Mouse (Mus musculus) frontal cortex, postnatal 10 days (tissue): ENCODE measurements around the gene Apopt1.

Source experiments
- DNase-seq, 2 experiments: peaks; one replicate each; pipeline ENCODE4 v3.0.0; 2022; ENCODE audit warnings: low spot score in 2 of 2, mixed read lengths in 1 of 2

Gene Apopt1

DNA sequence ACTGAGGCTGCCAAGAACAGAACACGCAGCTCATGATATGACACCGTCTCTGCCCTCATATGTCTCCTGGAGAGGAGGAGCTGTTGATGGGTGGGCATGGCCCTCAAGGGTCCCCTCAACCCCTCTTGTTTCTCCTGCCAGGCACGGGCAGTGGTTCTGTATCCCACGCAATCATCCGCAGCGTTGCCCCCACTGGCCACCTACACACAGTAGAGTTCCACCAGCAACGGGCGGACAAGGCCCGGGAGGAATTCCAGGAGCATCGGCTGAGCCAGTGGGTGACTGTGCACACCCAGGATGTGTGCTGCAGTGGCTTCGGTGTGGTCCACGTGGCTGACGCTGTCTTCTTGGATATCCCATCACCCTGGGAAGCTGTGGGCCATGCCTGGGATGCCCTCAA lies 32.4 kb upstream of the Apopt1 start:
- DNase-seq = no peak

DNA sequence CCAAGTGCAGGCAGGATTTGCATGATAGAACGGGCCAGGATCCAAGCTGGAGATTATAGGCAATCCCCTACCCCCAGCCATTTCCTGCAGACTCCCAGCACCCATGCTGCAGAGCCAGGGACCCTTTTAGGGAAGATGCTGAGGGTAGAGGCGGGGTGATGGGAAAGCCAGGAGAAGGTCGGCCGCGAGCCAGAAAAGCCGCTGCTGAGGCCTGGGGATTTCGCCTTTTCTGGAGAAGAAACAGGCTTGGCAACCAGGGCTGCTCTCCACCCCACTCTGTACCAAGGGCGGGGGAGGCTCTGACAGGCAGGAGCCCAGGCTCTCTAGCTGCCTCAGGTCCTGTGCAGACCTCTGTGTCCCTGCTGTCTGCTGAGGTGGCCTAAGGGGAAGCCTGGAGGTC lies 31.8 kb upstream of the Apopt1 start:
- no peak for DNase-seq

GRCm38 (mm10) chr12:111682003-111682402 lies 31.1 kb upstream of the Apopt1 start:
- peak in 1 of 2 experiments; percentile 27 for DNase-seq

- no peak for DNase-seq
These were observed 30.3 kb upstream of the Apopt1 start for GRCm38 (mm10) chr12:111682806-111683205.

- no peak for DNase-seq
These were observed 26.7 kb upstream of the Apopt1 start for GRCm38 (mm10) chr12:111686390-111686789.

GRCm38 (mm10) chr12:111687350-111688068 lies 25.6 kb upstream of the Apopt1 start:
- peak in 1 of 2 experiments; percentile 63 for DNase-seq

GRCm38 (mm10) chr12:111688069-111688428 lies 25.0 kb upstream of the Apopt1 start:
- DNase-seq = no peak

DNA sequence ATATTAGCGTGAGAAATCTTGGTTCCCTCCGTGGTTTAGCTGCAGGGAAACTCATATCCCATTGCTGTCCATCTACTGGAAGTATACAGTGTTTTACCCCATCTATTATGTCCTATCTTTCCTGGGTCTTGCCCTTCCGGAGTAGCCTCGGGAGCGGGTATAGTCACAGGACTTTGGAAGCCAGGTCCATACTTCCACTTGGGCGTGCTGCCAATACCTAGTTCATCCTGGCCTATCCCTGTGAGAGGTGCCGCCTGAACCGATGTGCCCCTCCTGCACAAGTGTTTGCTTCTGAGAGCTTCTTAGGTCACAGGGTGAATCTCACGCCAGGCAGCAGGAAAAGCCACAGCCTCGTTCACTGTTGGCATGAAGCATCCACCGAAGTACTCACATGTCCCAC lies 23.6 kb upstream of the Apopt1 start:
- no peak for DNase-seq

DNA sequence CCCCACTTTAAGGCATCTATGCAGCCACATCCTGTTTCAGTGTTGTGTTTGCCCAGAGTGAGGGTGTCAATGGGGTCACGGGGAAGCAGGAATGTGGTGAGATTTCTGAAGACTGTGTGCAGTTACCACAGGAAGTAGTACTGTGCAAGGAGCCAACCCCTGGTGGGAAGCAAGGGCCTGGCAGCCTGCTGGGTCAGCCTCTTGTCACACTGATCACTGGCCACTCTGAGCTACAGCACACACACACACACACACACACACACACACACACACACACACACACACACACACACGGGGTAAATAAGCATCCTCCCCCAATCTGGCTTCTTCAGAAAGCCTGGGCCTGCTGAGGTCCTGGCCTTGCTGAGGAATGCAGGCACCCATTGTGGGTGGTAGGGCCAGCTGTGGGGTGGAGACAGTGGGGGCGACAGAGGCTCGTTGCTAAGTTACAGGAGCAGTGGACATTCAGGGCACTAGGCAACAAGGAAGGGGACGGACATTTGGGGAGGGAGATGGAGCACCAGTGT lies 21.7 kb upstream of the Apopt1 start:
- peak in 1 of 2 experiments; percentile 79 for DNase-seq

DNA sequence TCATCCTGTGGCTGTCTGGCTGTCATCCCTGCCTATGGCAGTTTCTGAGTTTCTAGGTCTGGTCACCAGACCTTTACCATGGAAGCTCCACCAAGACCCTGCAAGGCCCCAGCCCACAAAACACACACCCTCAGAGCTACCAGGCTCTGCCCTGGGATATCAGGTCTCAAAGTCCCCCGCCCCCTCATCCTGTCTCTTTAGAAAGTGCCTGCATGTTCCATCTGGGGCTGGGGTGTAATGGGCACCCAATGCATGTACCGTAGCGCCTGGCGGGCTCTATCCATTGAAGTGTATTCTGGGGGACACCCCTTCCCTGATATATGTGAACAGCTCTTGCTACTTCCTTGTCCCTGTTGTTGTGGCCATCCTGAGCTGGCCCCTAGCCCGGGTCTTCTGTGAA lies 20.2 kb upstream of the Apopt1 start:
- no peak for DNase-seq

GRCm38 (mm10) chr12:111693341-111694270 lies 19.5 kb upstream of the Apopt1 start:
- DNase-seq = peak; percentile 80 to 88

DNA sequence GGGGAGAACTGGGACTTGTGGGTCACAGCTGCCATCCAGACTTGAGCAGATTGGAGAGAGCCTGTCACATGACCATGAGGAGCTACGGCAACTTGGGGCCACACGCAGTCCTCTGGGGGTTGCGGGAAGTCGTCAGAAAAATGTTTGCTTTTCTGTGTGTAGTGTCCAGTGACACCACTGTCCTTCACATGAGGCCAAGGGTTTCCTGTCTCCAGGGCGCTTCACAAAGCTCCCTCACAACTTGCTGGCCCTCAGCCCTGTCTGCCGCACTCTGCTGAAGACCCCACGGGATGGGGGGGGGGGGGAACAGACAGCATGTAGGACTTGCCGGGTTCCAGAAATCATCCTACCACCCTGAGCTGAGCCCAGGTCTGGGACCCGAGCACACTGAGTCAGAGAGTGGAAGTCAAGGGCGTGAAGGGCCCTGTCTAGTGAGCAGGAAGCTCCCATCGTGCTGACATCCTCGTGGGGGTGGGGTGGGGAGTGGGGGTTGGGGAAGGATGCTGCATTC lies 18.7 kb upstream of the Apopt1 start:
- DNase-seq = no peak

DNA sequence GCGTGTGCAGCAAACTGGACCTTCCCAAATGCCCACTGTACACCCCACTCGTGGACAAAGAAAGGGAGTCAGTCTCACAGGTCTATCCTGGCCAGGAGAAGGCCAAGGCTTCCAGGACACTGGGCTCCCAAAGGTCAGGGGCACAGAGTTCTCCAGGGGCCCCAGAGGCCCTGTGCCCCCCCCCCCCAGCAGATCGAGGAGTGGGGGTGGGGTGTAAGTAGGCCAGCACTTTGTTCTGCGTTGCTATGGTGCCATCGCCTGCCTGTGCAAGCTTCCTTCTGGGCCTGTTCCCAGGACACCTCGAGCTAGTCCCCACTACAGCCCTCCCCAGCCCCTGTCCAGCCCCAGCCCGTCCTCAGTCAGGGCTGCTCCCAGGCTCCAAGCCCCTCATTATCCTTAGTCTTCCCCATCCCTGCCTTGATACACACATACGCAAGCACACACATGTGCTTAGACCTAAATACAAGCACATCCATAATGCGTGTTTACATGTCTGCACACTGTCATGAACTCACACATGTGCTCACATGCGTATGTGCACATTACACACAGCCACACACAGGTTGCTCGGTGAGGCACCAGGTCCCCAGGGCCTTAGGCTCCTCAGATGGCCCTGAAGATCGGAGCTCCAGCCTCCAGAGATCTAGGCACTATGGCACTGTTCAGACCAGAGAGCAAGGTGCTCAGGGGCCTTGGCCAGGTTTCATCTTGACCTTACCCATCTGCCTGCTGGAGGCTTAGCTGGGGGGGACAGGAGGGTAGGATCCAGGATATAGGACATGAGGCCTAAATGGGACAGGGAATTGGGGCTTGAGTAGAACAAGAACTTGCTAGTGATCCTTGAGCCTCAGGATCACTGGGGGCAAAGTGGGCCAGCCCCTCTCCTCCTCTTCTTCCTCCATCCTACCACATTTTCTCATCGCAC lies 17.9 kb upstream of the Apopt1 start:
- DNase-seq = no peak

DNA sequence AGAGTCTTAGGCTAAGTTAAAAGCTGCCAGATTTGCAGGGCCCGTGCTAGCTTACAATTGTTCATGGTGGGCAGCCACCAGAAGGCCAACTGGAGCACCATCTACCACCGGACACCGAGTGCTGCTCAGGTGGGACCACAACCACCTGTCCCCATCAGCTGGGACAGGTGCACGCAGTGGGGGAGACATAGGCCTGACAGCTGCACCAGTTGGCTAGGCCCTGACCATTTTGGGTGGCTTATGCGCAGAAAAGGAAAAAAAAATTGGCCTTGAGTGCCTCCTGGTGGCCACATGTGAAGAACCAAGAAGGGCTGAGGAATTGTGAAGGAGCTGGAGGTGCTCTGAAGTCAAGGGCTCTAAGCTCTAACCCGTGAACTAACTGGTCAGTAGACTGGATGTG lies 16.8 kb upstream of the Apopt1 start:
- peak in 1 of 2 experiments; percentile 76 for DNase-seq

- no peak for DNase-seq
These were observed 15.4 kb upstream of the Apopt1 start for GRCm38 (mm10) chr12:111697708-111698107.

GRCm38 (mm10) chr12:111698346-111698913 lies 14.6 kb upstream of the Apopt1 start:
- DNase-seq = no peak

DNA sequence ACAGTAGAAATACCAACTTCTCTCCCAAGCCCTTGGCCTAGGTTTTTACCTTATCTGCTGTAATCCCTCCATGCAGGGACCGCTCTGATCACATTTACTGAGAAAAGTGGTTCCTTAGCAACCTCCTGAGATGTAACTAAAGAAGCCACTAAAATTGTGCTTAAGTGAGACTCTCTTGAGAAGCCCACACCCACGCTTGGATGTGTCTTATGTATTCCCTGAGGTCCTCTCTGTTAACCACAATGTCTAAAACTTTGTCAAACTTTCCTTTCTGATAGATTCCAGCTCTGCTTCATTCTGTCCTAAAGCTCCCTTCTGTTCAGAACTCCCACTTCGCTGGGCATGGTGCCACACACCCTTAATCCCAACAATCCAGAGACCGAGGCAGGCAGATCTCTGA lies 13.5 kb upstream of the Apopt1 start:
- DNase-seq = no peak

GRCm38 (mm10) chr12:111700920-111701458 lies 12.1 kb upstream of the Apopt1 start:
- peak in 1 of 2 experiments; percentile 17 for DNase-seq

DNA sequence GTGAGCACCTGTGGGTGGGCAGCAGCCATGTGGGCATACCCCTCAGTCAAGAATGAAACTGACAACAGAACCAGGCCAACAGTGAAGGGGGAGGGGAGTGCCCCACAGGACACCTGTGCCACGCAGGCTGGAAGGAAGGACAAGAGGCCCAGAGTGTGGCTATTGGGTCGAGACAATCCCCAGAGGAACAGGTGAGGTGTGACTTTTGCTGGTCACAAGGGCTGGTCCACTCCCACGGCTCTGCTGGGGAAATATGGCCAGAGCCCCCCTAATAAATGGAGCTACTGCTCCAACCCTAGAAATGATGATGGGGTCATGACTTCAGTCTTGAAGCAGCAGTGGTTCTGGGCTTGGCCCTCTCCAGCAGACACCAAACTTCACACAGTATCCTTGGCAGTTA lies 9.8 kb upstream of the Apopt1 start:
- no peak for DNase-seq

GRCm38 (mm10) chr12:111704609-111705008 lies 8.5 kb upstream of the Apopt1 start:
- DNase-seq = no peak
